Mouse (Mus musculus) thymus, postnatal 4 days (tissue): ENCODE measurements around the gene Cacnb2.

Experiments used
- DNase-seq: peaks from one replicate; pipeline ENCODE4 v3.0.0; 2021

The Cacnb2 gene

GRCm38 (mm10) chr2:14996036-14996435 is 393.1 kb downstream of the Cacnb2 start:
- no peak for DNase-seq

DNA sequence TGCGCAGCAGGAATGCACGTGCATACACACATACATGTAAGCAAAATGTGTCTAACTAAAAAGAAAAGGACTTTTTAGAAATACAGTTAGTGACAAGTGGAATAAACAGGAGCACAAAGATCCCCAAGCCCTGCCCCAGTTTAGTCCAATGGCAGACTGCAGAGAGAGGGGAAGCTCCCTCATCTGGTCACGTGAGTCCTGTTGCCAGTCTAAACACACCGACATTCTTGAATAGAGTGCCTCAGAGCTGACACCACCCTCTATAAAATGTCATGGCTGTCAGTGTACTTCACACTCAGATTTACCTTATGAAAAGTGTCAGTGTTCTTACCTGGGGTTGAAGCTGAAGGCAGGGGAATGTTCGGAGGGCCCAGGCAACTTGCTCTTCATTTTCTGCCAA is 394.9 kb downstream of the Cacnb2 start:
- DNase-seq: no peak

- no peak for DNase-seq
Observed at GRCm38 (mm10) chr2:15007531-15007930, 404.6 kb downstream of the Cacnb2 start.

GRCm38 (mm10) chr2:15008072-15008471 is 405.2 kb downstream of the Cacnb2 start:
- no peak for DNase-seq

DNA sequence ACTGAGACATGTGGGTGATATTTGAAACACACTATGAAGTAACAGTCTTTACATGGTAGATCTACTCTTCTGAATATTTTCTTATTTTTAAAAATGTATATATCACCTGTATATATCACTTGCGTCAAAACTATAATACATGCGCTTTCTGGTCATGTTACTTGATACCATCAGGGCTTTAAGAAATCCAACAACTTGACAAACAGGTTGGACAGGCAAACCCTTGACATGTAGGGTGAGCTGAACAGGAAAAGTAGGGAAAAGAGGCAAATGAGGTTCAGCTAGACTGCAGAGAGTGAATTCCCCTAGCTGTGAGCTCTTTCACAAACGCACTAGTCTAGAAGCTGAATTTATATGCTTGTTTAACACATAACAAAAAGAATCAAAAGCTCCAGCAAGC is 423.9 kb downstream of the Cacnb2 start:
- DNase-seq: no peak

GRCm38 (mm10) chr2:15027816-15028215 is 424.9 kb downstream of the Cacnb2 start:
- DNase-seq: no peak
